14 mouse cellular contexts compared by ENCODE assay signal in genomic region chr2:75988378-75988777, GRCm38 (mm10). TPM values are rescaled to one million over a fixed set of nuclear protein-coding genes. Genes with fewer than 3 reads are reported as not detected.
DNase-seq lines count a peak whose midpoint lies in the region; ATAC-seq and TF ChIP-seq lines count a peak whose summit lies in the region.
"Had no signal": no experiment of that assay in that cellular context is flagged by ENCODE, and none has a peak within 500 bp of the region (broad histone marks: within the 10 kb centered on the region; RNA-seq: fewer than 3 reads in every experiment).

No protein-coding gene starts in this region.

- peaks cover 51% of the 10 kb centered on the region for H3K4me1 ChIP-seq in hindbrain, embryonic 14.5 days (replicated peaks; ENCODE audit: control insufficient read depth, insufficient read depth, low read length)
- H3K4me1 ChIP-seq in midbrain, postnatal 0 days (ENCODE audit: insufficient read depth, low read length): no peaks in the 10 kb centered on the region

- no peak overlapping the region for H3K4me3 ChIP-seq in hindbrain, embryonic 14.5 days (replicated peaks; ENCODE audit: low read length)
- no peak overlapping the region for H3K4me3 ChIP-seq in midbrain, postnatal 0 days (ENCODE audit: low read depth, low read length)

- ATAC-seq in hindbrain, embryonic 14.5 days (ENCODE audit: low FRiP score): peak; percentile 64
- peak; percentile 53 for ATAC-seq in midbrain, postnatal 0 days (ENCODE audit: low FRiP score)
- no peak for ATAC-seq in erythroblast, adult 5-6 weeks (replicated peaks; ENCODE audit: low FRiP score, poor library complexity, severe bottlenecking)

- DNase-seq in embryo, embryonic 11 days: peak; percentile 36
- no peak for DNase-seq in embryo, embryonic 10 days (ENCODE audit: low spot score)
- DNase-seq in brain, adult 2 months (ENCODE audit: low read depth, low spot score): peak; percentile 58
- DNase-seq in hindbrain, embryonic 14.5 days (ENCODE audit: low spot score): peak; percentile 69
- DNase-seq in midbrain, postnatal 0 days (ENCODE audit: low spot score): peak; percentile 66
- no peak for DNase-seq in left cerebral cortex, postnatal 10 days (ENCODE audit: extremely low spot score in 1 of 2, low spot score in 2 of 2)
- DNase-seq in heart, postnatal 4 days: no peak
- DNase-seq: cerebellum, adult 11-12 months; gastrocnemius, postnatal 25 days; heart, postnatal 10 days; kidney, postnatal 14 days; thymus, adult 18-20 months had no signal

- H3K36me3 ChIP-seq in hindbrain, embryonic 14.5 days (replicated peaks; ENCODE audit: control insufficient read depth, insufficient read depth): no peaks in the 10 kb centered on the region
- no peaks in the 10 kb centered on the region for H3K36me3 ChIP-seq in midbrain, postnatal 0 days (ENCODE audit: insufficient read depth, low read length)
- H3K36me3 ChIP-seq: G1E had no signal

- intact Hi-C loops in left cerebral cortex, postnatal 10 days (cut with DNase I): no loop called here

- H3K27ac ChIP-seq in hindbrain, embryonic 14.5 days: peak overlapping the region; percentile 95
- peak overlapping the region; percentile 77 for H3K27ac ChIP-seq in midbrain, postnatal 0 days (ENCODE audit: low read depth, low read length)

- TF ChIP-seq CTCF in midbrain, postnatal 0 days (IDR thresholded peaks at IDR 0.05): no peak

- no peaks in the 10 kb centered on the region for H3K27me3 ChIP-seq in hindbrain, embryonic 14.5 days (ENCODE audit: control insufficient read depth, insufficient read depth, low read length)
- no peaks in the 10 kb centered on the region for H3K27me3 ChIP-seq in midbrain, postnatal 0 days (ENCODE audit: insufficient read depth, low read length)

- H3K9me3 ChIP-seq in hindbrain, embryonic 14.5 days (ENCODE audit: control insufficient read depth, low read length): no peaks in the 10 kb centered on the region
- H3K9me3 ChIP-seq in midbrain, postnatal 0 days (ENCODE audit: low read length): no peaks in the 10 kb centered on the region
- H3K9me3 ChIP-seq: G1E had no signal

- 40% methylated on average over 4 of the region's 4 CpGs for WGBS in hindbrain, embryonic 14.5 days
- WGBS in midbrain, postnatal 0 days: 22% methylated on average over 4 of the region's 4 CpGs

- peak overlapping the region; percentile 40 for H3K4me2 ChIP-seq in hindbrain, embryonic 14.5 days (replicated peaks)
- peak overlapping the region; percentile 35; the same call in 1 of the 2 replicates for H3K4me2 ChIP-seq in midbrain, postnatal 0 days (ENCODE audit: low read depth, low read length, poor library complexity, severe bottlenecking)

- H3K9ac ChIP-seq in hindbrain, embryonic 14.5 days: peak overlapping the region; percentile 58
- H3K9ac ChIP-seq in midbrain, postnatal 0 days (replicated peaks; ENCODE audit: low read length, poor library complexity, severe bottlenecking): peak overlapping the region; percentile 14; the same call in 1 of the 2 replicates

RNA-seq across cellular contexts. Expression of gene Ttc30a1, which starts 6.6 kb away (rescaled TPM):
- polyA plus RNA-seq in hindbrain, embryonic 14.5 days (2014; fragmentation: Nextera tagmentation; extraction: Ambion mirVana): 8.7 and 9.2 TPM in 2 replicates
- total RNA-seq in midbrain, postnatal 0 days (2014; rRNA removed): 12.3 and 12.7 TPM in 2 replicates
- 5.2 and 5.5 TPM in 2 replicates for polyA plus RNA-seq in midbrain, postnatal 0 days (2015; fragmentation: Nextera tagmentation; extraction: Ambion mirVana)
- total RNA-seq in left cerebral cortex, postnatal 10 days (2021): 1 to 10 TPM; 2.9 to 3.9 TPM
- 0.42 TPM in 1 of 2 replicates, not detected in the other for total RNA-seq in erythroblast, adult 5-6 weeks (2015; ENCODE audit: low replicate concordance)
- total RNA-seq in erythroblast, adult 5-6 weeks (2017; ENCODE audit: low replicate concordance): 0.17 and 1.7 TPM in 2 replicates
- total RNA-seq in heart, postnatal 4 days (2021): 1 to 10 TPM; 3.4 to 3.6 TPM
- total RNA-seq: G1E had no signal
- polyA plus RNA-seq: G1E had no signal

RNA-seq across cellular contexts. Expression of gene Ttc30a2, which starts 10.4 kb away (rescaled TPM):
- 1.3 and 1.5 TPM in 2 replicates for polyA plus RNA-seq in hindbrain, embryonic 14.5 days (2014; fragmentation: Nextera tagmentation; extraction: Ambion mirVana)
- total RNA-seq in midbrain, postnatal 0 days (2014; rRNA removed): 1.1 and 1.9 TPM in 2 replicates
- 0.36 and 0.39 TPM in 2 replicates for polyA plus RNA-seq in midbrain, postnatal 0 days (2015; fragmentation: Nextera tagmentation; extraction: Ambion mirVana)
- total RNA-seq in left cerebral cortex, postnatal 10 days (2021): under 1 TPM; 0.15 to 0.63 TPM
- not detected in 2 replicates for total RNA-seq in erythroblast, adult 5-6 weeks (2015; ENCODE audit: low replicate concordance)
- 0.43 TPM in 1 of 2 replicates, not detected in the other for total RNA-seq in erythroblast, adult 5-6 weeks (2017; ENCODE audit: low replicate concordance)
- total RNA-seq in heart, postnatal 4 days (2021): 1 to 10 TPM in 1 of 2 experiments, under 1 TPM in 1; 0.88 to 1.7 TPM
- polyA plus RNA-seq: G1E had no signal

RNA-seq across cellular contexts. Expression of gene Ttc30b, which starts 50.0 kb away (rescaled TPM):
- polyA plus RNA-seq in hindbrain, embryonic 14.5 days (2014; fragmentation: Nextera tagmentation; extraction: Ambion mirVana): 22.7 and 23.6 TPM in 2 replicates
- 29.1 and 30.8 TPM in 2 replicates for total RNA-seq in midbrain, postnatal 0 days (2014; rRNA removed)
- 18.7 and 19.3 TPM in 2 replicates for polyA plus RNA-seq in midbrain, postnatal 0 days (2015; fragmentation: Nextera tagmentation; extraction: Ambion mirVana)
- 10 to 100 TPM; 10.9 to 11.8 TPM for total RNA-seq in left cerebral cortex, postnatal 10 days (2021)
- 0.84 TPM in 1 of 2 replicates, not detected in the other for total RNA-seq in erythroblast, adult 5-6 weeks (2015; ENCODE audit: low replicate concordance)
- total RNA-seq in erythroblast, adult 5-6 weeks (2017; ENCODE audit: low replicate concordance): 0.84 TPM in 1 of 2 replicates, not detected in the other
- 1 to 10 TPM; 8.0 to 8.6 TPM for total RNA-seq in heart, postnatal 4 days (2021)

Comparison
In these comparisons a context has a peak if more than half of its experiments do, and no peak if none do; other contexts are left out.
1. DNase-seq: peak in embryo, embryonic 11 days (single experiment), brain, adult 2 months (single experiment), hindbrain, embryonic 14.5 days (single experiment) and midbrain, postnatal 0 days (single experiment); none in embryo, embryonic 10 days (single experiment), left cerebral cortex, postnatal 10 days (0 of 2) and heart, postnatal 4 days (single experiment).
2. RNA of gene Ttc30b, which starts 50.0 kb away (total RNA-seq): 29.1 to 30.8 TPM in midbrain, postnatal 0 days, 10.9 to 11.8 TPM in left cerebral cortex, postnatal 10 days and 8.0 to 8.6 TPM in heart, postnatal 4 days; 0.84 TPM in erythroblast, adult 5-6 weeks; every median in the first group is over 4 times any median in the second.